Mouse (Mus musculus): Measurements from ENCODE around the gene Smad9. TPM values are rescaled to one million over a fixed set of nuclear protein-coding genes. Genes with fewer than 3 reads are reported as not detected.
"Not testable (repeated sequence)": the region's sequence is repeated elsewhere in the genome, so short reads cannot be mapped to it uniquely, and the experiment has no call there.

Gene Smad9
- polyA plus RNA-seq, 3 experiments from 2014 or later, result not detected

- no peak for ATAC-seq
Measured at GRCm38 (mm10) chr3:54759211-54759610, 3.8 kb downstream of the Smad9 start.

DNA sequence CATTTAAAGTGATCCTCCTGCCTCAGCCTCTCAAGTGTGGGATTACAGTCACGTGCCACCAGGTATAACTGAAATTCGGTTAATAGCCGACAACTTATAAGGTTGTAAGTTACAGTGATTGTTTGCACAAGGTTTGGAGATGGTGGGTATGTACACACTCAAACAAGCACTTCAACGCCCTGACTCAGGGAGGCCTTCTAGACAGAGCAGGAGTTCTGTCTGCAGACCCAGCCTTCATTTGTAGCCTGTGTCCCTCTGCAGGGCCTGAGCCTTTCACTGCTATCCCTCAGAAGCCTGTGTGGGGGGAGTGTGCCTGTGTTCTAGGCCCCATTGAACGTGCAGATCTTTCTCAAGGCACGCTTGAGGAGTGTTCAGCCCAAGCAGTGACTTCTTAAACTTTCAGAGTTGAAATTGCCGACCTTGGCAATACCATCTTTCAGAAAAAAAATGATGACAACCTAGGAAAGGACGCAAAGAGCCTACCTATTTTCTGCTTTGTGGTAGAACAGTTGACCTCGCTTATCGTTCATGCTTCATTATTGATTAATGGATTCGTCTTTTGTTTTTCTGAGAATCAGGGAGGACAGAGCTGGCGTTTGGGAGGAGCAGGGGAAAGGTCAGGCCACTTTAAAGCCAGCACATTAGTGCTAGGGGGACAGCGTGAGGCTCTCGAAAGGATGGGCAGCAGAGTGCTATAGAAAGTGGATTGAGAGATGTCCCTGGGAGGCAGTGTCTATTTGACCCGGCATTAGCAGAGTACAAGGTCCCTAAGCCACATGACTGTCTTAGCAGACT lies 5.1 kb downstream of the Smad9 start:
- ATAC-seq, result no peak

DNA sequence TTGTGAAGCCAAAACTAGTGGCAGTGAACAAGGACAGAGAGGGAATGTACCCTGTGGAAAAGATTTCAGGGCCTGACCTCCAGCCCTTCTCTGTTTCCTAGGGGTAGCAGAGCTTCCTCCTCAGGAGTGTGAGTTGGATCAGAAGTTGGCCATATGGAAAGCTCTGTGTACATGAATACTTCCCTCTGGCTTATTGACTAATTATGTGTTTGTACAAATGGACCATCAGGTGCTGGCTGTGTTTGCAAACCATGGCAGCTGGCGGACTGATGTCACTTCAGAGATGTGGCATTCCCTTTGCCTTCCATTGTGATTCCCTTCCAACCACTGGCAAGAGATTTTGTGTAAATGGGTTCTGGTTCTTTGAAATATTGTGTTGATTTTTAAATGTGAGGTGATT lies 5.9 kb downstream of the Smad9 start:
- no peak for ATAC-seq

DNA sequence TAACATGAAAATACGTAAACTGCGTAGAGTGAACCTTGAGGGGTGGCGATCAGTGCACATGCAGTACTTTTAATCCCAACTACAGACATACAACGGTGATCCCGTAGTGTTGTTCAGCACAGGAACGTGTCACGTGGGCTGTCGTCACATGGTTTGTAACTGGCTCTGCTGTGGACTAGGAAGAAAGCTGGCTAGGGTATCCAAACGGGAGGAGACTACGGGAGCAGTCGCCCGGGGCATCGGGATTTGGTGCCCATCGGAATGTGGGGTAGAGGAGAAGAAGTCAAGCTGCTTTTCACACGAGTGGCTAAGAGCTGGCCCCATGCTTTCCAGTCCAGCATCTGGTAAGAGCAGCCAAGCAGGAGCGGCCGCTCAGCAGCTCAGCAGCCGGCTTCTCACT lies 9.0 kb downstream of the Smad9 start:
- ATAC-seq, result no peak

GRCm38 (mm10) chr3:54765521-54765920 lies 10.1 kb downstream of the Smad9 start:
- not testable (repeated sequence) for ATAC-seq

- no peak for ATAC-seq
Measured at GRCm38 (mm10) chr3:54766034-54766433, 10.7 kb downstream of the Smad9 start.

GRCm38 (mm10) chr3:54766811-54767210 lies 11.4 kb downstream of the Smad9 start:
- no peak for ATAC-seq

- ATAC-seq, result no peak
Measured at GRCm38 (mm10) chr3:54768592-54768991, 13.2 kb downstream of the Smad9 start.

DNA sequence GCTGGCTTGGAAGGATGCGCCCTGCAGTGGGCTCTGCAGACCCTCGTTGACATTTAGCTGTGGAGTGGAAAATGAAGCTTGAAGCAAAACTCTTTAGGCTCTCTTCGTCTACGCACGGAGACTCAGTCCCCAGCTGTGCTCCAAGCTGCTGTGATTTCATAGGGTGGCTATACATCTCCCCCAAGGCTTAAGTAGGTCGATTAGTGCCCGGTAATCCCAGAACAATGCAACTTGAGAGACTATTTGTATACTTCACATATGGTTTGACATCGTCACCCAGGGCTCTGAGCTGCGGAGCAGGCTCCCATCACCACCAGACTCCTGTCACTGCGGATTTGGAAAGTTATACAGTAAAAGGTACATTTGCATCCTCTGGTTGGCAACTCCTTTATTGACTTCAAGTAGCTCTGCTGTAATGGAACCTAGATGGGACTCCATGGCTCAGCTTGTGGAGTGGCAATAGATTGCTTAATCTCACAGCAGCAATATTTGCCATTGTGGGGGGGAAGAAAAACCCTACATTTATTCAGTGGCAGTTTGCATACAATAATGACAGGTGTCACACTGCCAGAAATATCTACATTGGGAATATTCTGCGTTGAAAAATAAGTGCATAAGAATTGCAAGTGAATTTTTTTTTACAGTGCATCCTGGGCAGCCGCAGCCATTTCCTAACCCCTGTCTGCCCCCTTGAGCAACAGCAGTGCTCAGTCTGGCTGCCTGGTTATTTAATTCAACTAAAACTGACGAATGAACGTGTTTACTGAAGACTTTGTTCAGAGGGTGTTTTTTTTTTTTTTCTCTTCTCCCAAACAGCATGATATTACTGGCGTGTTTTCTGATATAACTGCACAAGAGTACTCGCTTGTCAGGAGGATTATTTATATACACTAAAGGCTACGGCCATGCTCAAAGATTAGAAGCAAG lies 14.2 kb downstream of the Smad9 start:
- no peak for ATAC-seq

- ATAC-seq, result no peak
Measured at GRCm38 (mm10) chr3:54773613-54774012, 18.2 kb downstream of the Smad9 start.

GRCm38 (mm10) chr3:54775989-54776631 lies 20.7 kb downstream of the Smad9 start:
- no peak for ATAC-seq

DNA sequence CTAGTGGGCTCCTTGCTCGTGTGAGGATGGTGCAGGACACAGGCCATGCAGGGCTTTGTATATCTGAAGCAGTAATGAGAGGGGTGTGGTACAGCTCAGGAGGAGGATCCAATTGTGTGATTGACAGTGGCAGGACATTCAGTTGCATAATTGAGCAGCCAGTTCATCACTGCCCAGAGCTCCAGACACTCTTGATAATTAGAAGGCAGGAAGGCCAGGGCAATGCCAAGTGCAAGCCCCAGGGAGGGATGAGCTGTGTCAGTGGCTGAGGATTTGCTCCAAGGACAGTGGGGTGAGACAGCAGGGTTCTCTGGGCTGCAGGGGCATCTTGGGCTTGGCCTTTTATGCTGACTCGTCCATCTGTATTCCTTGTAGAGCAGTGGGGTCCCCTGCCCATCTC lies 35.2 kb downstream of the Smad9 start:
- no peak for ATAC-seq

GRCm38 (mm10) chr3:54791822-54792677 lies 36.7 kb downstream of the Smad9 start:
- ATAC-seq, result no peak

GRCm38 (mm10) chr3:54793762-54794161 lies 38.4 kb downstream of the Smad9 start:
- ATAC-seq, result no peak

- ATAC-seq, result no peak
Measured at GRCm38 (mm10) chr3:54795379-54795778, 40.0 kb downstream of the Smad9 start.

DNA sequence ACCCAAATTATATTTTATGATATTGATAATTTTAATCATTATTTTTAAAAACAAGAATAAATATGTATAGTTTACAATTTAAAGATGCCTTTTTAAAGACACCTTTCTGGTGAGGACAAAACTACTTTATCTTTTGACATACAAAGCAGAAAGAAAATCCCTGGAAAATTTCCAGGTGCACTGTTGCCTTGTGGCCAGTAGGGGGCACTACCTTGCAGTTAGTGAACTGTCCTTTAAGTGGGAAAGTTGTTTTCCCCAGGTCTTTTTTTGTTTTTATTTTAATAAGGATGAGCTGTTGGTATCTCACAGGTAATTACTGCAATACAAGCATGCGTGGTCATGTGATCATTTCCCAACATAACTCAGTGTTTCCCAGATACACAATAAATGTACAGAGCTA lies 40.4 kb downstream of the Smad9 start:
- ATAC-seq, result no peak

- peak; percentile 64 for ATAC-seq
Measured at GRCm38 (mm10) chr3:54797211-54797610, 41.8 kb downstream of the Smad9 start.

GRCm38 (mm10) chr3:54803713-54804112 lies 48.3 kb downstream of the Smad9 start:
- no peak for ATAC-seq

DNA sequence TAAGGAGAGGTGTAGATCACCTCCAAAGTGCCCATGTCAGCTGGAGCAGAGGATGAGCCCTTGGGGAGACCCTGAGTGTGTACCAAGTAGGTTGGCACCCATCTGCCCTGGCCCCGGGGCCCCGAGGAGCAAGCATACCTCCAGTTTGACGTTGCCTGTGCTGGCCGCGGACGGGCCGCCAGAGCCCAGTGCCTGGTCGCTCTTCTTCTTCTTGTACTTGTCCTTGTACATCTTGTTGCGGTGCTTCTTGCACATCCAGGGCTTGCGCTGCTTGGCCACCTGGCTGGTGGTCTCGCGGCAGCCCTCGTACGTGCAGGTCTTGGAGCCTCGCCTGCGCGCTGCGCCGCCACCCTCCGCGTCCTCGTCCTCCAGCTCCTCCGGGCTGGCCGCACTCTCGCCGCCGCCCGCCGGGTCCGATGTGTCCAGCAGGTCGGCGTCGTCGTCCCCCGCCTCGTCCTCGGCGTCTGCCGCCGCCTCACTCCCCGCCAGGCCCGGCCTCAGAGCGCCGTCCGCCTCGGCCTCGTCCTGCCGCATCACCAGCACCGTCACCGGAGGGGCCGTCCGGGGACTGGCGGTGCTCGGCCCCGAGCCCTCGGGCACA lies 51.8 kb downstream of the Smad9 start:
- peak; percentile 42 for ATAC-seq

DNA sequence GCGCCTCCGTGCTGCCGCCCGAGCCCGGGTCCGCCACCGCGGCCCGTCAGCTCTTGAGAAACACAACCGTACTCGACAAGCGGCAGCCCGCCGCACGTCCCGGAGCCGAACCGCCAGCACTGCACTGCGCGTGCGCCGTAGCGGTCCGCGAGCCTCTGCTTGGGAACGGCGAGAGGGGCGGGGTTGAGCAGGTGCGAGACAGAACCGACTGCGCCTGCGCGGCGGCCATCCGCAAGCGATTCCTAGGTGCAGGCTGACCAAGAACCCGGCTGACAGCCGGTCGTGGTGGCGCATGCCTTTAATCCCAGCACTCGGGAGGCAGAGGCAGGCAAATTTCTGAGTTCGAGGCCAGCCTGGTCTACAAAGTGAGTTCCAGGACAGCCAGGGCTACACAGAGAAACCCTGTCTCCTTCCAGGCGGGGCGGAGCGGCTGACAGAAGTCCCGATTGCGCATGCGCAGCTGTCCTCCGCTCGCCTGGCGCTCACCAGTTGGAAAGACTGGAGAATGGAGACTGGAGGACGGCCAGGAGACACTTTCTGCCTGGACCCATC lies 52.4 kb downstream of the Smad9 start, which contains the start of gene Rfxap:
Gene Rfxap, minus strand, starts transcription at position 126 of the 552 bp plus-strand sequence.
- ATAC-seq, result peak; percentile 84

- peak; percentile 15 for ATAC-seq
Measured at GRCm38 (mm10) chr3:54809111-54809510, 53.7 kb downstream of the Smad9 start.

Data from inflammation-experienced regulatory T-cells, adult 6 months (primary cell).